Mouse (Mus musculus) G1E (cell line): ENCODE measurements at regions not wholly inside any gene's neighbourhood (a gene's known extent, or its start where the extent isn't known, plus 50 kb on each side); places are given as distances from the start of the nearest gene placed in this dataset.

ENCODE experiments used
- ATAC-seq: 2 replicates; pipeline ENCODE4 v1.8.0; 2016; ENCODE audit warnings: mild to moderate bottlenecking; ENCODE audit not compliant: insufficient number of reproducible peaks, poor library complexity, low FRiP score, severe bottlenecking; ENCODE audit errors: extremely low read depth
- DNase-seq: peaks from one replicate; pipeline ENCODE4 v3.0.0; 2012; ENCODE audit warnings: low spot score
- H3K27me3 ChIP-seq: 2 replicates; pipeline ENCODE4 v1.6.1; 2012; ENCODE audit warnings: mild to moderate bottlenecking, low read length, inconsistent platforms; ENCODE audit not compliant: insufficient read depth
- H3K36me3 ChIP-seq: replicated peaks from 2 replicates; pipeline ENCODE3; 2012; ENCODE audit warnings: mild to moderate bottlenecking, inconsistent platforms
- H3K4me1 ChIP-seq: 2 replicates; pipeline ENCODE4 v1.6.1; 2012; ENCODE audit warnings: low read depth, low read length, inconsistent platforms, mixed read lengths; ENCODE audit not compliant: insufficient read depth
- H3K4me3 ChIP-seq: 2 replicates; pipeline ENCODE4 v1.5.1; 2012; ENCODE audit warnings: low read depth, mild to moderate bottlenecking, inconsistent platforms, low read length, moderate library complexity, mixed read lengths
- H3K9me3 ChIP-seq: replicated peaks from 2 replicates; pipeline ENCODE4 v1.6.1; 2012; ENCODE audit warnings: inconsistent platforms
- CTCF ChIP-seq: IDR thresholded peaks from 2 replicates; pipeline ENCODE4 v1.5.1; 2012; ENCODE audit warnings: low read depth, low read length, inconsistent platforms, mixed read lengths
- GATA1 ChIP-seq: IDR thresholded peaks from 2 replicates; pipeline ENCODE4 v1.6.1; 2012; ENCODE audit warnings: borderline replicate concordance, low read length, inconsistent platforms, mixed read lengths
- GATA2 ChIP-seq: IDR thresholded peaks from 2 replicates; pipeline ENCODE4 v1.6.1; 2012; ENCODE audit warnings: low read depth, low read length, inconsistent platforms, borderline replicate concordance
- POLR2AphosphoS5 ChIP-seq: IDR thresholded peaks from 2 replicates; pipeline ENCODE4 v1.6.1; 2012; ENCODE audit warnings: low read depth, low read length, inconsistent platforms; ENCODE audit not compliant: insufficient replicate concordance
- TAL1 ChIP-seq: conservative IDR thresholded peaks from 2 replicates; pipeline ENCODE4 v1.6.1; 2012; ENCODE audit warnings: low read depth, low read length, inconsistent platforms, mixed read lengths

DNA sequence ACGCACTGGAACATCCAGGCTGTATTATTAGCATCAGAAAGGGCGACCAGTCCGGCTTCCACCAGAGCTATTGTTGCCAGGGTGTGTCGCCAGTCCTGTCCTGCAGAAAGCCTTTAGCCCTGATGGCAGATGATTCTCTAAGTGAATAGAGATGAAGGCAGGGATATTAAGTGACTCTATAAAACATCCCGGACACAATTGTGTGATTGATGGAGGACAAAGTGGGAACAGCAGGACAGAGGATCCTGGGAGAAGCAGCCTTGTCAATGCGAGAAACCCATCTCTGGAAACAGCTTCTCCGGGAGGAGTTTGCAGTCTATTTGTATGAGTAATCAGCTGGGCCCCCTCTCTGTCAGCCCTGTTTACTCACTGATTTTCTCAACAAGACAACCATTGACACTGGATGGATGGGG is 82.1 kb upstream of the Tbca start:
- DNase-seq = no peak

DNA sequence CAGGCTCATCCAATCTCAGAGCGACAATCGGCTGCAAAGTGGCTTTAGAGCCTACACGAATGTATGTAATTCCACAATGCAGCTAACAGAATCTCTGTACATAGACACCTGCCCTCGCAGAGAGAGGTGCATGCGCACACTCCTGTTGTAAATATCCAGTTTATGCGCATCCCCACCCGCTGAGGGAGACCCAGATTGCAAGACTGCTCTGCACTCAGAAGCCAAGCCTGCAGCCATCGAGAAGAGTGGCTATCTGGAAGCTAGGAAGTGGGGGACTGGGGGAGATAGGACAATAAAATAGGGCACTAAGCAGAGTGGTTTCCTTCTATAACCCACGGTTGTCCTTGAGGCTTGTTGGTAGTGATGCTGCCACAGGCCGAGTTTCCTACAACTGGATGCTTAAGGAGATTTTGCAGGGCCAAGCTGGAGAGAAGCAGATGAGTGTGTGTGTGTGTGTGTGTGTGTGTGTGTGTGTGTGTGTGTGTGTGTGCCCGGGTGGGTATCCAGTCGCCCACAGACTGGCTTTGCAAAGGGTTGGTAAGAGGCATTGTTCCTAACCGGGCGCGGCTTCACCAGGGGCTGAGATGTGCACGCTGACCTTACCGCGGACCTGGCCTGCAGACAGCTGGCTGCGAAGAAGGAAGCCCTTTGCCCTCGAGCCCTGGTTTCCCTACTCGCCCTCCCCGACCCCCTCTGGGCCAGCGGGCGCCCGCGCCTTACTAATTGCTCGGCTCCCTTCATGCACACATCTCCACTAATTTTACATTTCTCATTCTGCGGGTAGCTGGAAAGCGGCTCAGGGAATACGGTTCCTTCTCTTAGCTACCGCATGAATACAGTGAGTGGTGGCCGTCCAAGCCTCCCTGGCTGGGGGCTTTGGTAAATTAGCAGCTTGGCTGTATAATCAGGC is 81.1 kb upstream of the Tbca start:
- no peak for TF ChIP-seq GATA2
- no peak for TF ChIP-seq TAL1
- no peak for TF ChIP-seq CTCF
- no peak for TF ChIP-seq POLR2AphosphoS5
- TF ChIP-seq GATA1 = no peak
- no peak for ATAC-seq
- H3K27me3 ChIP-seq = peaks cover 48% of the 10 kb centered on the region
- DNase-seq = no peak
- H3K36me3 ChIP-seq = no peaks in the 10 kb centered on the region
- no peak overlapping the region for H3K4me3 ChIP-seq
- no peaks in the 10 kb centered on the region for H3K9me3 ChIP-seq
- no peaks in the 10 kb centered on the region for H3K4me1 ChIP-seq

More for the DNA sequence above, 82.1 kb upstream of the Tbca start:
- Histone ChIP-seq H3K4me3 (no peak overlapping the region), H3K4me1 (no peaks in the 10 kb centered on the region), H3K27me3 (peaks cover 45% of the 10 kb centered on the region), H3K9me3 (no peaks in the 10 kb centered on the region), H3K36me3 (no peaks in the 10 kb centered on the region)
- TF ChIP-seq GATA2 = no peak
- no peak for TF ChIP-seq POLR2AphosphoS5
- no peak for TF ChIP-seq CTCF
- no peak for TF ChIP-seq TAL1
- TF ChIP-seq GATA1 = no peak
- no peak for ATAC-seq

DNA sequence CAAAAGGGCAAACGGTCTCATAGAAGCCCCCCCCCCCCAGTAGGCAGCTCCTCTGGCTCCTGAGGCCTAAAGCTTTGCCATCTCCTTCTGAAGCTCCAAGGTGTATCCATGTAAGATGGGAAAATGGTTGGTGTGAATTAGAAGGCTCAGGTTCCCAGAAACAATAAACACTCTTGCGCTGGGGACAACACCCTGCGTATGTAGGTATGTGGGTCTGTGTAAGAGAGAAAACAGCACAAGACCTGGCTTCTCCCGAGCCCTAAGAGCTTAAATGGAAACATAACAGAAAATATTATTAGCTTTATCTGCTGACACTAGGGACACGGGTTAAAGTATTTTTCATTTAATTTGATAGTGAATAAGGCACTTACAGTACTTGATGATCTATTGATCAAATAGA is 79.9 kb upstream of the Tbca start:
- H3K9me3 ChIP-seq = no peaks in the 10 kb centered on the region
- H3K4me3 ChIP-seq = no peak overlapping the region
- DNase-seq (no peak), ATAC-seq (no peak)
- no peaks in the 10 kb centered on the region for H3K36me3 ChIP-seq
- H3K4me1 ChIP-seq = no peaks in the 10 kb centered on the region
- H3K27me3 ChIP-seq = peaks cover 43% of the 10 kb centered on the region
- TF ChIP-seq POLR2AphosphoS5 (no peak), GATA2 (no peak), GATA1 (no peak), CTCF (no peak), TAL1 (no peak)

GRCm38 (mm10) chr13:94709691-94710573 is 78.8 kb upstream of the Tbca start:
- no peaks in the 10 kb centered on the region for H3K4me1 ChIP-seq
- no peak for TF ChIP-seq GATA2
- TF ChIP-seq GATA1 = no peak
- no peak for TF ChIP-seq POLR2AphosphoS5
- TF ChIP-seq TAL1 = no peak
- no peak for TF ChIP-seq CTCF
- DNase-seq = no peak
- peaks cover 46% of the 10 kb centered on the region for H3K27me3 ChIP-seq
- ATAC-seq = no peak
- H3K36me3 ChIP-seq = no peaks in the 10 kb centered on the region
- no peak overlapping the region for H3K4me3 ChIP-seq
- no peaks in the 10 kb centered on the region for H3K9me3 ChIP-seq

GRCm38 (mm10) chr13:94710574-94711172 is 78.0 kb upstream of the Tbca start:
- Histone ChIP-seq H3K36me3 (no peaks in the 10 kb centered on the region), H3K27me3 (peaks cover 41% of the 10 kb centered on the region), H3K4me1 (no peaks in the 10 kb centered on the region), H3K4me3 (no peak overlapping the region), H3K9me3 (no peaks in the 10 kb centered on the region)
- TF ChIP-seq TAL1 (no peak), GATA2 (no peak)
- ATAC-seq (no peak), DNase-seq (no peak)

DNA sequence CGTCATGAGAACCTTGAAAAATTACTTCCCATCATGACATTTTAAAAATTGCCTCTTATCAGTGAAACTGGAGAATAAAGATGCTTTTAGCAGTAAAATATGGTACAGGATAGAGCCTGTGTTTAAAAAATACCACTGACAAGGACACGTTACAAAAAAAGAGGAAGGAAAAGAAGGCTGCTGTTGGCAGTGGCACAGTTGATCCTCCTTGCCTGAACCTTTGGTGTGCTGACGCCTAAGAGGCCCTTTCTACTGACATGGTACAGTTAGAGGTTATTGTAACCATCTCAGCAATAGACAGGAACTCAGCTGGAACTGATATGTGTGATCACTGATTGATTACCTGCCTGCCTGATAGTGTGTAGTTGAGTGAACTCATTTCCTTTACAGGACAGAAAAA is 75.3 kb upstream of the Tbca start:
- H3K4me1 ChIP-seq = no peaks in the 10 kb centered on the region
- H3K27me3 ChIP-seq = peaks cover 36% of the 10 kb centered on the region
- H3K36me3 ChIP-seq = no peaks in the 10 kb centered on the region
- no peak overlapping the region for H3K4me3 ChIP-seq
- DNase-seq = no peak
- no peak for ATAC-seq
- no peak for TF ChIP-seq TAL1
- TF ChIP-seq GATA1 = no peak
- TF ChIP-seq POLR2AphosphoS5 = no peak
- no peak for TF ChIP-seq CTCF
- TF ChIP-seq GATA2 = no peak
- H3K9me3 ChIP-seq = no peaks in the 10 kb centered on the region
